Mouse (Mus musculus) cerebellum, postnatal 10 days (tissue): ENCODE measurements around the gene Slc27a2.
"Not testable (repeated sequence)": the region's sequence is repeated elsewhere in the genome, so short reads cannot be mapped to it uniquely, and the experiment has no call there.

ENCODE experiments used
- DNase-seq, 2 experiments: peaks; one replicate each; pipeline ENCODE4 v3.0.0; 2021; ENCODE audit warnings: mixed read lengths in 2 of 2

Slc27a2 gene

DNA sequence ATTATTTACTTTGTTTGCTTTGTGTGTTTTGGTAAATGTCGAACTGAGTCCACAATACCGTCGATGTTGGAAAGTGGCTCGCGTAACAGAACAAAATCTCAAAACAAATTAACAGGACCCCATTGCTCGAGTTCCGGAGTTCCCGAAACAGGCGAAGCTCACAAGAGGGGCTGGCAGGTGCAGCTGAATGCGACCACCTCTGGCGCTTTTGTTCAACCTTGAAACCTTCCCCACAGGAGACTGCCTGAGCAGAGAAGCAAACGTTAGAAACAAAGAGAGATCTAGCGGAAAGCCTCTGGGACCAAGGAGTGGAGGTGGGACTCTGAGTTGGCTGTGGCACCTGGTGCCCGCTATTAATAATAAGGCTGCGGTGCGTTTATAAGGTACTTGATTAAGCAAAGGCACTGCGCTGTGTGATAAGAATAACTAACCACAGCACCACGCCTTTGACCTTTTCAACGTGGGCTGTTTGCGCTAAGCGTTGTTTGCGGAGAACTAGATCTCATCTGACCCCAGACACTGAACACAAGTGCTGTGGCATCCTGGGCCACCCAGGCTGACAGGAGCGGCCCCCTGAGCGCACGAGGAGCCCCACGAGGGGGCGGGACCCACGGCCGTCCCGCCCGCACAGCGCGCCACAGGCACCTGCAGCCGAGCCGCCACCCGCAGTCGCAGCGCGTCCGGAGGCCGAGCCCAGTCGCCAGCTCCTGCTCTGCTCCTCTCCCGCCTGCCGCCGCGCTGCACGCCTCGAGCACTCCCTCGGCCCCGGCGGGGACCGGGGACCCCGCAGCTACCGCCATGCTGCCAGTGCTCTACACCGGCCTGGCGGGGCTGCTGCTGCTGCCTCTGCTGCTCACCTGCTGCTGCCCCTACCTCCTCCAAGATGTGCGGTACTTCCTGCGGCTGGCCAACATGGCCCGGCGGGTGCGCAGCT lies at the start of gene Slc27a2:
TSS of gene Slc27a2 (plus strand) at position 51 of the 934 bp plus-strand sequence.
- peak; percentile 38 to 46 for DNase-seq

- peak; percentile 4 to 6 for DNase-seq
Measured at GRCm38 (mm10) chr2:126505156-126505555, 47.1 kb upstream of the Slc27a2 start.

GRCm38 (mm10) chr2:126507477-126507876 lies 44.7 kb upstream of the Slc27a2 start:
- DNase-seq, result no peak

GRCm38 (mm10) chr2:126508228-126508627 lies 44.0 kb upstream of the Slc27a2 start:
- no peak for DNase-seq

GRCm38 (mm10) chr2:126515069-126515826 lies 37.0 kb upstream of the Slc27a2 start:
- DNase-seq, result no peak

DNA sequence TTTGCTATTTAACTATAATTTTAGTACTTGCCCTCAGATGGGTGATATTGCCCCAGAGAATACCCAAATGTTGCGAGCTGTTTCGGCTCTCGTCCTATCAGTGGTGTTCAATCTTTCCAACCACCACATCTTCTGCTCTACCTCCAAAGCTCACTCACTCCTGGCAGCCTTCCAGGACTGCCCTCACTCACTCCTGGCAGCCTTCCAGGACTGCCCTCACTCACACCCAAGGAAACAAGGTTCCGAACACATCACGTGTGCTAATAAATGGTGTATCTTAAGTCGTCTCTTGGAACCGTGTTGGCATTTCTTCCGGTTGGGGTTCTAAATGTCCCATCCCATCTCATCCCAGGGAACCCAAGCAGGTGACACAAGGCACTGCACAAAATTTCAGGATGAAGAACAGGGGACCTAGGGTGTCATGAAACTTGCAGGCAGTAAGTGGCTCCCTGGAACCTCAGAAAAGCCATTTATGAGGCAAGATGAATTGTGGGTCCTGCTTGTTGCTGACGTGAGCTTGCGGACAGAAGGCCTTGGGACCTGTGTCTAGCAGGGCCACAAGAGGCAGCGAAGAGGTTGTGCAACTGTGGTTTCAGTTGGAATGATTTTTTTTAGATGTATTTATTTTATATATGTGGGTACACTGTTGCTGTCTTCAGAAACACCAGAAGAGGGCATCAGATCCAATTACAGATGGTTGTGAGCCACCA lies 32.2 kb upstream of the Slc27a2 start:
- DNase-seq, result peak; percentile 69 to 83

GRCm38 (mm10) chr2:126520828-126521227 lies 31.4 kb upstream of the Slc27a2 start:
- DNase-seq, result peak; percentile 34 to 52

DNA sequence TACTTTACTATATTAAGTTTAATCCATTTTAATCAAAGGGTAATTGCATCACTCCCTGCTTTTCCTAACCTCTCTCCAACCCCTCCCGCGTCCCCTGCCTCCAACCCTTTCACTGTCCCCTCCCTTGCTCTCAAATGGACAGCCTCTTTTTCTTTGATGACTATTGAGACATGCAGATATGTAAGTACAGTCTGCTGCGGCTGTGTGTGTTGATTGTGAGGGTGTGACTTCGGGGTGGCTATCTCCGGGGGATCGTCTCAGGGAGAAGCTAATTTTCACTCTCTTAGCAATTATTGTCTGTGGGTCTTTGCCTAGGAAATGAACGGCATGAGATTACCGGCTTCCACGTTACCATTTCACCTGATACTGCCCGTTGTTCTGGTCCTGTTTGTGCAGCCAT lies 30.7 kb upstream of the Slc27a2 start:
- DNase-seq, result no peak

DNA sequence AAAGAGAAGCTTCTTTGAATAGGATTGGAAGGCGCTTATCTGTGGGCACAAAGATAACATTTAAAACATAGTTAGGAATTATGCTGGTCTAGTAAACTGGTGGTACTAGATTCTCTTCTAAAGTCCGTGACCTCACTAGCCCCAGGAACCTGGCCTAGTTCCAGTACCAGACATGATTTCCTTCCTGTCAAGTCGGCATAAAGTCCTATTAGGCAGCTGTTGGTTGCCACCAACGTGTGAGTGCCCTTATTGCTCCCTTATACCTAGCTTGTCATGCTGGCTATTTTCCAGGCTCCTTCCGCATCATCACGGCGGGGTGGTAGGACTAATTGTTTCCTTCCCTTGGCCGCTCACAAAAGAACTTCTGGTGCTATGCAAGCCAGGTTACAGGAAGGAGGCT lies 30.2 kb upstream of the Slc27a2 start:
- peak; percentile 44 to 50 for DNase-seq

GRCm38 (mm10) chr2:126523101-126523745 lies 29.0 kb upstream of the Slc27a2 start:
- not testable (repeated sequence) for DNase-seq

DNA sequence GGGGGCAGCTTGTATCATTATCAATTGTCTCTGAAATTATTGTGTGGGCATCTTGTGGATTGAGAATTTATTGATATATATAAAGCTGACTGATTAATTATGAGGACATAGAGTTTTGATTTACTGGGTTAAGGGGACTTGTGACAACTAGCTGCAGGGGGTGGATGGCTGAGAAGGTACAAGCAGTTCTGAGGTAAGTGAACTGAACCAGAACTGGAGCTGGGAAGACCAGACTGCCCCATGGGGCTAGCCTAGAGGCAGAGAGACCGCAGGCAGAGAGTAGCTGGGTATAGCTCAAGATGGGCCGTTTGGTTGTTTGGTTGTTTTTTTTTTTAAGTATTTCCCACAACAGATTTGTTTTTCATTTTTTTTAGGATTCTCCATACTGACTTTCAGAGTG lies 27.9 kb upstream of the Slc27a2 start:
- no peak for DNase-seq

GRCm38 (mm10) chr2:126527461-126527860 lies 24.7 kb upstream of the Slc27a2 start:
- DNase-seq, result no peak

DNA sequence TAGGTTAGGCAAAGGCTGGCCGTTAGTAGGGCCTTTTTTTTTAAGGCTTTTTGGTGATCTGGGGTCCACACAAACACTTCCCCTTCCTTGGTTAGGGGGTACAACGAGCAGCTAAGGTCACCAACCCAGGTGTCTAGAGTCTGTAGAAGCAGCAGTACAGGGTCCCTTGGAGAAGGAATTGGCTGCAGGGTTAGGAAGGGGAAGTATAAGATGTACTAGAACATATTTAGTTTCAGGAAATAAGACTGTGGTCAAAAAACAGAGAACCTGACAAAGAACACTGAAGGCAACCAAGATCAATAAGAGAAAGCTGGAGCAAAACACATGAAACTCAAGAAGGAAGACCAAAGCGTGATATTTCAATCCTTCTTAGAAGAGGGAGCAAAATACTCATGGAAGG lies 21.6 kb upstream of the Slc27a2 start:
- DNase-seq, result no peak

- DNase-seq, result no peak
Measured at GRCm38 (mm10) chr2:126537654-126538053, 14.6 kb upstream of the Slc27a2 start.

GRCm38 (mm10) chr2:126540390-126540925 lies 11.7 kb upstream of the Slc27a2 start:
- DNase-seq, result no peak

DNA sequence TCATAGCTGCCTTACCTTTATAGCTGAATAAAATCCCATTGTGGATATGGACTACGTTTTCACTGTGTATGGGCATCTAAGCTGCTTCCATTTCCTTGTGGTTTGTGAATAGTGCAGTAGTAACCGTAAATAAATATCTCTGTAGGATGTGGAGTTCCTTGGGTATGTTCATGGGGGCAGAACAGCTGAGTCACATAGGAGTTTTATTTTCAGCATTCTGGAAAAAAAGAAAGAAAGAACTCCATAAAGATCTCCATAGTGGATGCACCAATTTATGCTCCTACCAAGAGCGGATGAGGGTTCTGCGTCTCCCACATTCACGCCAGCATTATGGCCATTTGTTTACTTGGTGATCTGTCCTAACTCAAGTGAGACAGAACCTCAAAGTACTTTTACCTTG lies 10.0 kb upstream of the Slc27a2 start:
- DNase-seq, result no peak

DNA sequence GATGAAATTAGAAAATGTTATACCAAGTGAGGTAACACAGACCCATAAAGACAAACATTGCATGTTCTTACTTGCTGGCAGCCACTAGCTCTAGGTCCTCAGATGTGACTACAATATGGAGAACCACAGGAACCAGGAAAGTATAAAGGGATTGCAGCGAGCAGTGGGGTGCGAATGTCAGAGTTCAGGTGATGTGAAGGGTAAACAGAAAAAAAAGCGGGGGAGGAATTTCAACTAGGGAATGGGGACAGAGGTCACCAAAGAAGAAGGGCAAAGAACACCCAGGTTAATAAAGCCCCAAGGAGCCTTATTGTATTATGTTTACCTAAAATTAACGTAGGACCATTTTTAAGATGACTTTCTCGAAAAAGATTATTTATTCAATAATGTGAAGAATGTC lies 6.9 kb upstream of the Slc27a2 start:
- no peak for DNase-seq

DNA sequence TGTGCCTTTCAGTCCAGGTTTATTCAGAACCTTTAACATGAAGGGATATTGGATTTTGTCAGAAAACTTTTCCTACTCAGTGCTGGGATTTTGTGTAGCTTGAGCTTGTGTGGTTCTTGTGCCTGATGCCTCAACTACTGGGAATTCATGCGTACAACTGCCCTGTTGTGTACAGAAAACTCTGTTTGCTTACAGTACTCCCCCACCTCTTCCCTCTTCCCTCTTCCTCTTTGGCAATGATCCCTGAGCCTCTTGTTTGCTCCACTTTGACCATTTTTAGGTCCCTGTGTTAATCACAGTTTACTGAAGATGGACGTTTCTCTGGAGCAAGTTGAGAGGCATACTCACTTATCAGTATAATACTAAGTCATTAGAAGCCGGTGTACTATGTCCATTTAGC lies 5.8 kb upstream of the Slc27a2 start:
- no peak for DNase-seq

GRCm38 (mm10) chr2:126549681-126550080 lies 2.5 kb upstream of the Slc27a2 start:
- DNase-seq, result no peak

DNA sequence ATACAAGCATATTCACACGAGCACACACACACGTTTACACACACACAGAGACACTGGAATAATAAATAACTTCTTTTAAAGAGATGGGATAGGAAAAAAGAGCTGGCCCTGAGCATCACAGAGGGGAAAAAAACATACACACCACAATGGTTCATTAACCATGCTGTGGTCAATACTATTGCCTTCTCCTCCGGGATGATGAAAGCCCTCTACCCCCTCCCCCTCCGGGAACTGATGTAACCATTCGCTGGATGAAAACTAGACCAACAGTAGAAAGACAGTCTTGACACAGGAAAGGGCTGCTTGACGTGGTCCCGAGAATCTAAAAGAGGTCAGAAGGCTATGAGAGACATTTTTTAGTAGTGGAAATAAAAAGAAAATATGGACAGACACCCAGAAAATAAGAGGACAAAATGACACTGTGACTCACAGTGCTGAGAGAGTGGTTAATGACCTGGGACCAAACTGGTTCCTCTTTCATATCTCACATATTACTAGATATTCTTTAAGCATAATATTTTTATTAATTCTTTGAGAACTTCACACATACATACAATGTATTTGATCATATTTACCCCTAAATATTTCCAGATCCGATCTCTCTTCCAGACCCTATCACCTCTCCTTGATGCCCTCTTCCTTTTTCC lies 840 bp upstream of the Slc27a2 start:
- DNase-seq, result no peak

GRCm38 (mm10) chr2:126551896-126552295 lies 311 bp upstream of the Slc27a2 start:
- DNase-seq, result no peak

DNA sequence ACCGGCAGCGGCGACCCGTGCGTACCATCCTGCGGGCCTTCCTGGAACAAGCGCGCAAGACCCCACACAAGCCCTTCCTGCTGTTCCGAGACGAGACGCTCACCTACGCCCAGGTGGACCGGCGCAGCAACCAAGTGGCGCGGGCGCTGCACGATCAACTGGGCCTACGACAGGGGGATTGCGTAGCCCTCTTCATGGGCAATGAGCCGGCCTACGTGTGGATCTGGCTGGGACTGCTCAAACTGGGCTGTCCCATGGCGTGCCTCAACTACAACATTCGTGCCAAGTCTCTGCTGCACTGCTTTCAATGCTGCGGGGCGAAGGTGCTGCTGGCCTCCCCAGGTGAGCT lies 1.1 kb downstream of the Slc27a2 start:
- DNase-seq, result peak in 1 of 2 experiments; percentile 21
